Mouse (Mus musculus) embryonic facial prominence, embryonic 11.5 days (tissue): ENCODE results near the gene Ppm1l. TPM values are rescaled to one million over a fixed set of nuclear protein-coding genes. Genes with fewer than 3 reads are reported as not detected.
"Not testable (repeated sequence)": the region's sequence is repeated elsewhere in the genome, so short reads cannot be mapped to it uniquely, and the experiment has no call there.

Experiments
- ATAC-seq: fragments of 200-750 bp; cut with Nextera tagmentation; replicated peaks from 2 replicates; pipeline ENCODE4 v1.8.0; 2017; ENCODE audit warnings: low read depth; ENCODE audit not compliant: insufficient number of reproducible peaks, low FRiP score, low TSS enrichment
- DNase-seq: peaks from one replicate; pipeline ENCODE4 v3.0.0-alpha.2; 2015; ENCODE audit warnings: low spot score
- H3K27ac ChIP-seq: fragments of 300-500 bp; sonication (generic); replicated peaks from 2 replicates; pipeline ENCODE4 v1.5.1; 2014; ENCODE audit warnings: mild to moderate bottlenecking, low read depth, low read length, control low read depth
- H3K27me3 ChIP-seq: fragments of 300-500 bp; sonication (generic); 2 replicates; pipeline ENCODE4 v1.6.1; 2014; ENCODE audit warnings: mild to moderate bottlenecking, low read length, moderate library complexity, mixed read lengths; ENCODE audit not compliant: control insufficient read depth, insufficient read depth
- H3K36me3 ChIP-seq: fragments of 300-500 bp; sonication (generic); replicated peaks from 2 replicates; pipeline ENCODE4 v1.6.1; 2014; ENCODE audit warnings: low read depth, mild to moderate bottlenecking, low read length, moderate library complexity, mixed read lengths; ENCODE audit not compliant: control insufficient read depth, insufficient read depth
- H3K4me1 ChIP-seq: fragments of 300-500 bp; sonication (generic); 2 replicates; pipeline ENCODE4 v1.6.1; 2014; ENCODE audit warnings: low read length, mixed read lengths; ENCODE audit not compliant: control insufficient read depth, insufficient read depth
- H3K4me2 ChIP-seq: fragments of 300-500 bp; sonication (generic); 2 replicates; pipeline ENCODE4 v1.6.1; 2014; ENCODE audit warnings: low read depth, mild to moderate bottlenecking, control low read depth, low read length, moderate library complexity
- H3K4me3 ChIP-seq: fragments of 300-500 bp; sonication (generic); 2 replicates; pipeline ENCODE4 v1.5.1; 2014; ENCODE audit warnings: low read depth, low read length, control low read depth
- H3K9ac ChIP-seq: fragments of 300-500 bp; sonication (generic); replicated peaks from 2 replicates; pipeline ENCODE4 v1.6.1; 2014; ENCODE audit warnings: mild to moderate bottlenecking, control low read depth, low read length
- H3K9me3 ChIP-seq: fragments of 300-500 bp; sonication (generic); replicated peaks from 2 replicates; pipeline ENCODE4 v1.6.1; 2016; ENCODE audit warnings: mild to moderate bottlenecking, low read length, inconsistent platforms, mixed read lengths; ENCODE audit not compliant: control insufficient read depth
- WGBS: fragments of 180-500 bp; shearing (Covaris S2); extraction: QIAGEN DNeasy Blood & Tissue Kit; methylation state at CpG from one replicate; pipeline ENCODE4 v1.1.7; 2014; 5-methylcytosine and 5-hydroxymethylcytosine counted together
- polyA plus RNA-seq: library from polyadenylated mRNA; unstranded; fragments of >200 nt; fragmentation: Nextera tagmentation; extraction: Ambion mirVana; gene quantifications from 2 replicates; pipeline ENCODE4 v1.2.1, GENCODE M21; 2014

The Ppm1l gene
- polyA plus RNA-seq, 1 experiment from 2014 or later = 9.3 TPM

DNA sequence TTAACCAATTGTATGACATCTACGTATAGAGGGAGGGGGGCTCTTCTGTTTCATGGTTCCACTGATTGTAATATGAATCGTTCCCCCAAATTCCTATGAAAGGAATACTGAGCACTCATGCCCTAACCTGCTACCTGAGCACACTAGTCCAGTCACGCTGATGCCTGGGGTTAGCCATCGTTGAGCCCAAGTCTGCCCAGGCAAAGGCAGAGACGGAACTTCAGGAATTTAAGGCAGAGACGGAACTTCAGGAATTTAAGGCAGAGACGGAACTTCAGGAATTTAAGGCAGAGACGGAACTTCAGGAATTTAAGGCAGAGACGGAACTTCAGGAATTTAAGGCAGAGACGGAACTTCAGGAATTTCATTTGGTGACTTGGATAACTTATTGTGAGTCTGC is 75.2 kb downstream of the Ppm1l start:
- H3K4me1 ChIP-seq, H3K36me3 ChIP-seq, H3K27me3 ChIP-seq, H3K4me3 ChIP-seq, DNase-seq, H3K9me3 ChIP-seq, ATAC-seq, H3K4me2 ChIP-seq, H3K27ac ChIP-seq, H3K9ac ChIP-seq: not testable (repeated sequence)
- WGBS = 76% methylated on average over 10 of the region's 10 CpGs

GRCm38 (mm10) chr3:69392298-69392697 is 75.6 kb downstream of the Ppm1l start:
- Histone ChIP-seq H3K4me2 (no peak overlapping the region), H3K9me3 (no peaks in the 10 kb centered on the region), H3K36me3 (no peaks in the 10 kb centered on the region), H3K4me3 (no peak overlapping the region), H3K27me3 (no peaks in the 10 kb centered on the region), H3K27ac (no peak overlapping the region), H3K4me1 (no peaks in the 10 kb centered on the region), H3K9ac (no peak overlapping the region)
- 87% methylated on average over 5 of the region's 5 CpGs for WGBS
- DNase-seq = no peak
- no peak for ATAC-seq

DNA sequence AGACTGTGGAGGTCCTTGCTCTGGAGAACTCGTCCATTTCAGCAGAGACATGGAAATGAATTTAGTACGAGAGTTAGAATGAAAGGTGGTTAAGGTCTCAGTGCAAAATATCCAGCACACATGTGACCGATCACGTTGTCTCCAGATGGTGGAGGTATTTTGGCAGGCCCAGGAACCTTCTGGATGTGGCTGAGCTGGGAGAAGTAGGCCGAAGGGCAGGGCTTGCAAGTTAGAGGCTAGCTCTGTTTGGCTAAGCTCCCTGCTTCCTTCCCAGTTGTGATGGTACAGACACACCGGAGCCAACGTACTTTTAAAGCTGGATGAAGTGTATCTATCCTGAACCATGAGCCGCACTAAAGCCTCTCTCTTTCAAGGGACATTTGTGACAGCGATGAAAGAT is 76.4 kb downstream of the Ppm1l start:
- H3K27ac ChIP-seq = no peak overlapping the region
- DNase-seq (no peak), ATAC-seq (no peak)
- H3K27me3 ChIP-seq = no peaks in the 10 kb centered on the region
- H3K4me2 ChIP-seq = no peak overlapping the region
- no peak overlapping the region for H3K4me3 ChIP-seq
- H3K36me3 ChIP-seq = no peaks in the 10 kb centered on the region
- WGBS = 88% methylated on average over 9 of the region's 9 CpGs
- H3K9me3 ChIP-seq = no peaks in the 10 kb centered on the region
- no peaks in the 10 kb centered on the region for H3K4me1 ChIP-seq
- no peak overlapping the region for H3K9ac ChIP-seq

DNA sequence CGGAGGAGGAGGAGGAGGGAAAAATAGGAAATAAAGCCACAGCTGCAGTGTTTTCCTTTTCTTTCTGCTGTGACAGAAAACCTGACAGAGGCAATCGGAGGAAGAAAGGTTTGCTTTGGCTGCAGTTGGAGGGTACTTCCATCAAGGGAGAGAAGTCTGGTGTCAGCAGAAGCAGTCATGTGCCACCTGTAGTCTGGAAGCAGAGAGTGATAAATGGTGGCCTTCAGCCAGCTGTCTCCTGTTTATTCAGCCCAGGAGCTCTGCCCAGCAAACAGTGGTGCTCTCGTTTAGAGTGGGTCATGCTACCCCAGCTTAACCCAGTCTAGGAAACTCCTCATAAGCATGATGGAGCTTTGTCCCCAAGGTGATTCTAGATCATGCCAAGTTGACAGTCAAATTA is 77.3 kb downstream of the Ppm1l start:
- Histone ChIP-seq H3K4me1 (no peaks in the 10 kb centered on the region), H3K9ac (no peak overlapping the region), H3K4me3 (no peak overlapping the region), H3K9me3 (no peaks in the 10 kb centered on the region), H3K27me3 (no peaks in the 10 kb centered on the region), H3K36me3 (no peaks in the 10 kb centered on the region), H3K4me2 (no peak overlapping the region), H3K27ac (no peak overlapping the region)
- 75% methylated on average over 3 of the region's 3 CpGs for WGBS
- no peak for DNase-seq
- no peak for ATAC-seq

DNA sequence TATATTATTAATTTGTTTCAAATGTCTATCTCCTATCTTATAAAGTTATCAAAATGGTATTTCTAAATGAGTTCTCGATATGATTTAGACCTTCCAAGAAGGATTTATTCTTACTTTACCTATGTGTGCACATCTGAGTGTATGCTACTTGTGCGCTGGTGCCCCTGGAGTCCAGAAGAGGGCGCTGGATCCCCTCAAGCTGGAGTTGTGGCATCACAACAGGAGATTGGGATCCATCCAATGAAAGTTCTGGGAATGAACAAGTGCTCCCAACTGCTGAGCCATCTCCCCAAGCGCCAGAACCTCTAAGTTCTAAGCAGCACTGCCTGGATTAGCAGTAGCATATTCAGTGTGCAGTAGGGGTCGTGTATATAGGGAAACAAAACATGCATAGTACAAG is 78.4 kb downstream of the Ppm1l start:
- WGBS = 84% methylated on average over 5 of the region's 5 CpGs
- DNase-seq = no peak

GRCm38 (mm10) chr3:69397733-69398132 is 81.1 kb downstream of the Ppm1l start:
- Histone ChIP-seq H3K27ac (no peak overlapping the region), H3K4me3 (no peak overlapping the region), H3K4me1 (no peaks in the 10 kb centered on the region), H3K27me3 (no peaks in the 10 kb centered on the region), H3K9me3 (no peaks in the 10 kb centered on the region), H3K9ac (no peak overlapping the region), H3K36me3 (no peaks in the 10 kb centered on the region), H3K4me2 (no peak overlapping the region)
- 71% methylated on average over 5 of the region's 5 CpGs for WGBS
- ATAC-seq = no peak
- no peak for DNase-seq

More for the DNA sequence above, 78.4 kb downstream of the Ppm1l start:
- Histone ChIP-seq H3K36me3 (no peaks in the 10 kb centered on the region), H3K4me3 (no peak overlapping the region), H3K4me1 (no peaks in the 10 kb centered on the region), H3K4me2 (no peak overlapping the region), H3K9me3 (no peaks in the 10 kb centered on the region), H3K27ac (no peak overlapping the region), H3K9ac (no peak overlapping the region), H3K27me3 (no peaks in the 10 kb centered on the region)
- ATAC-seq = no peak

DNA sequence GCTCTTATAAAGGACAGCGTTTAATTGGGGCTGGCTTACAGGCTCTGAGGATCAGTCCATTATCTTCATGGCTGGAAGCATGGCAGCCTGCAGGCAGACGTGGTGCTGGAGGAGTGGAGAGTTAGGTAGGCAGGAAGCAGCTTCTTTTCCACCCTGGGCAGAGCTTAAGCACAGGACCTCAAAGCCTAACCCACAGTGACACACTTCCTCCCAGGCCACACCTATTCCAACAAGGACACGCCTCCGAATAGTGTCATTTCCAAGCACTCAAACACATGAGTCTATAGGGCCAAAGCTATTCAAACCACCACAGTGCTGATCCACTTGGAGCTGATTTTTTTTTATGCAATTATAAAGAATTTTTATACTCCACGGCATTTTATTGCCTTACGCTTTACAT is 82.7 kb downstream of the Ppm1l start:
- Histone ChIP-seq H3K4me1 (no peaks in the 10 kb centered on the region), H3K4me3 (no peak overlapping the region), H3K36me3 (no peaks in the 10 kb centered on the region), H3K27me3 (no peaks in the 10 kb centered on the region), H3K4me2 (no peak overlapping the region), H3K27ac (no peak overlapping the region), H3K9me3 (no peaks in the 10 kb centered on the region), H3K9ac (no peak overlapping the region)
- DNase-seq = no peak
- ATAC-seq = no peak
- WGBS = 87% methylated on average over 6 of the region's 6 CpGs

DNA sequence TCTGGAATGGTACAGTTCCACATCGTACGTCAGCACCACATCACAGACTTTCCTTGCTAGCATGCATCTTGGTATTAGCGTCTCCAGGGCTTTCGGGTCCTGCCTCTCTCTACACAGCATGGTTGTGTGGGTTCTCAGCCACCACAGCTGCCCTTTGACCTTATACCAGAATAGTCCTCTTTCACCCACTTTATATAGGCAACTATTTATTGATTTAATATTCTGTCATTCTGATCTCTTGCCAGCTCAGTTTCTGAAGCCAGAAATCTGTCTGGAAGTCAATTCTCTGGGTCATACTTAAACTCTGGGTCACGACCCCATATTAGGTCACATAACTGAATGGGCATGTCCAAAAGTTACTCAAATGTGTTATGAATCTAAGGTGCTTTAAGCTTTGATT is 86.5 kb downstream of the Ppm1l start:
- Histone ChIP-seq H3K9me3 (no peaks in the 10 kb centered on the region), H3K4me3 (no peak overlapping the region), H3K4me1 (no peaks in the 10 kb centered on the region), H3K9ac (no peak overlapping the region), H3K27ac (no peak overlapping the region), H3K27me3 (no peaks in the 10 kb centered on the region), H3K36me3 (no peaks in the 10 kb centered on the region), H3K4me2 (no peak overlapping the region)
- DNase-seq = no peak
- WGBS = 83% methylated on average over 5 of the region's 5 CpGs
- no peak for ATAC-seq
